Mouse (Mus musculus) embryo, embryonic 11.5 days (tissue): ENCODE results near the gene Large2.

Experiments
- DNase-seq: peaks from one replicate; pipeline ENCODE4 v3.0.0-alpha.2; 2012; ENCODE audit warnings: low read depth, low spot score

Gene Large2

GRCm38 (mm10) chr2:92328206-92328605, 46.5 kb downstream of the Large2 start:
- DNase-seq: no peak

GRCm38 (mm10) chr2:92327601-92328000, 47.1 kb downstream of the Large2 start:
- DNase-seq: no peak

- DNase-seq: no peak
Measured at GRCm38 (mm10) chr2:92326221-92326620, 48.4 kb downstream of the Large2 start.

GRCm38 (mm10) chr2:92325676-92326075, 49.0 kb downstream of the Large2 start:
- DNase-seq: no peak

GRCm38 (mm10) chr2:92322669-92323068, 52.0 kb downstream of the Large2 start:
- no peak for DNase-seq

GRCm38 (mm10) chr2:92317228-92317627, 57.4 kb downstream of the Large2 start:
- no peak for DNase-seq

- DNase-seq: no peak
Measured at GRCm38 (mm10) chr2:92316652-92317051, 58.0 kb downstream of the Large2 start.
